Mouse (Mus musculus) stomach, postnatal 0 days (tissue): ENCODE results near the gene Lrrc9.

ENCODE experiments used
- CTCF ChIP-seq: IDR thresholded peaks from 2 replicates; pipeline ENCODE4 v1.5.1; 2016; ENCODE audit warnings: antibody characterized with exemption, low read depth, mild to moderate bottlenecking, moderate library complexity
- EP300 ChIP-seq: optimal IDR thresholded peaks from 2 replicates; pipeline ENCODE3; 2016; ENCODE audit warnings: antibody characterized with exemption

DNA sequence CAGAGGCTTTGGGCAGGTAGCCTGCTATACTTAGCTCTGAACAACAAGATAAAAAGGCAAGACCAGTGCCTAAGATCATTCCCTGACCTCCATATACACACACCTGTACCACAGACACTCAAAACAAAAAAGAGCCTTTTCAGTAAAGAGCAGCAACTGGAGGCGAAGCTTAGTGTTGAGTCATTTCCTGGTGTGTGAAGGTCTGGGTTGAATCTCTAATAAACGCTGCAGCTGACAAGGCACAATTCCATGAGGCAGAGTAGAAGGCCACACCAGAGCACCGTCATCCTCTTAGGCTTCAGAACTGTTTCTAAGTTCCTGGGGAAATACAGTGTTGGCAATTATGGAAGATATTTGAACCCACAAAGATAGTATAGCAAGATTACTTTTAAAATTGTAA, 45.8 kb downstream of the Lrrc9 start:
- no peak for TF ChIP-seq CTCF
- TF ChIP-seq EP300 = no peak
